Mouse (Mus musculus) small intestine, adult 2 months (tissue): ENCODE results near the gene Eif4a2.

Source experiments
- CTCF ChIP-seq: fragments of 200-500 bp; IDR thresholded peaks from 2 replicates; pipeline ENCODE4 v1.5.1; 2012; ENCODE audit warnings: low read depth, mild to moderate bottlenecking, control low read depth, inconsistent platforms, low read length, moderate library complexity, mixed read lengths; ENCODE audit not compliant: insufficient replicate concordance, insufficient read length; ENCODE audit errors: extremely low read depth
- POLR2A ChIP-seq: fragments of 200-500 bp; IDR thresholded peaks from 2 replicates; pipeline ENCODE4 v1.6.1; 2012; ENCODE audit warnings: low read depth, mild to moderate bottlenecking, control low read depth, inconsistent platforms, low read length, moderate library complexity

DNA sequence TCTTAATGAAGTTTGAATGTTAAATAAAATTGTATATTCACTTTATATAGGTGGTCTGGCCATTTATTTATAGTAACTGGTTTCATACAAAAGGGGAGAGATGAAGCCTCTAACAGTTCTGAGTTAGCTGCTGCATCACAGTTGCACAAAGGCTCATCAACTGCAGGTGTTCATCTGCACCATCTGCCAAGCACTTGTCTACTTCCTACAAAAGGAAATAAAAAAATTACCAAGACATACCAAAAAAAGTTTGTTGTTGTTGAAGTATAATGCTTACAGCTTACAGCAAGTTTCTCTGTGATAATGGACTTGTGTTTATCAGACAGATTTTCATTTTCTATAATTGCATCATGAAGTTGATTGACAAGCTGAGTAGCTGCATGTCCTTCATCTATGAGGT lies 6.7 kb downstream of the Eif4a2 start:
- TF ChIP-seq CTCF (no peak), POLR2A (no peak)
